Mouse (Mus musculus) intestine, embryonic 16.5 days (tissue): ENCODE data around the gene Triobp. TPM values are rescaled to one million over a fixed set of nuclear protein-coding genes. Genes with fewer than 3 reads are reported as not detected.

Source experiments
- ATAC-seq: fragments of 200-750 bp; cut with Nextera tagmentation; 2 replicates; pipeline ENCODE4 v1.8.0; 2017; ENCODE audit warnings: moderate TSS enrichment, moderate library complexity
- H3K27ac ChIP-seq: fragments of 300-500 bp; sonication (generic); 2 replicates; pipeline ENCODE4 v1.5.1; 2014; ENCODE audit warnings: mild to moderate bottlenecking, low read length
- H3K27me3 ChIP-seq: fragments of 300-500 bp; sonication (generic); replicated peaks from 2 replicates; pipeline ENCODE4 v1.6.1; 2014; ENCODE audit warnings: low read length, control low read depth, mixed read lengths; ENCODE audit not compliant: control insufficient read depth, insufficient read depth
- H3K36me3 ChIP-seq: fragments of 300-500 bp; sonication (generic); 2 replicates; pipeline ENCODE4 v1.6.1; 2014; ENCODE audit warnings: low read length, control low read depth; ENCODE audit not compliant: control insufficient read depth, insufficient read depth
- H3K4me1 ChIP-seq: fragments of 300-500 bp; sonication (generic); 2 replicates; pipeline ENCODE4 v1.6.1; 2014; ENCODE audit warnings: low read length, control low read depth, mixed read lengths; ENCODE audit not compliant: control insufficient read depth, insufficient read depth
- H3K4me2 ChIP-seq: fragments of 300-500 bp; sonication (generic); 2 replicates; pipeline ENCODE4 v1.6.1; 2014; ENCODE audit warnings: low read depth, low read length, control low read depth
- H3K4me3 ChIP-seq: fragments of 300-500 bp; sonication (generic); 2 replicates; pipeline ENCODE4 v1.5.1; 2014; ENCODE audit warnings: mild to moderate bottlenecking, low read length
- H3K9ac ChIP-seq: fragments of 300-500 bp; sonication (generic); 2 replicates; pipeline ENCODE4 v1.6.1; 2014; ENCODE audit warnings: low read depth, low read length
- H3K9me3 ChIP-seq: fragments of 300-500 bp; sonication (generic); 2 replicates; pipeline ENCODE4 v1.6.1; 2016; ENCODE audit warnings: low read length, control low read depth; ENCODE audit not compliant: control insufficient read depth
- WGBS: fragments of 180-500 bp; shearing (Covaris S2); extraction: QIAGEN DNeasy Blood & Tissue Kit; methylation state at CpG from one replicate; pipeline ENCODE4 v1.1.7; 2014; 5-methylcytosine and 5-hydroxymethylcytosine counted together
- polyA plus RNA-seq: library from polyadenylated mRNA; unstranded; fragments of >200 nt; fragmentation: Nextera tagmentation; extraction: Ambion mirVana; gene quantifications from 2 replicates; pipeline ENCODE4 v1.2.1, GENCODE M21; 2015

Triobp gene
- polyA plus RNA-seq, 1 experiment from 2014 or later, result 54.3 TPM

- no peak overlapping the region; the same call in 1 of the 2 replicates for H3K9ac ChIP-seq
- H3K4me1 ChIP-seq, result peaks cover 13% of the 10 kb centered on the region
- no peak overlapping the region for H3K27ac ChIP-seq
- no peaks in the 10 kb centered on the region for H3K27me3 ChIP-seq
- H3K9me3 ChIP-seq, result no peaks in the 10 kb centered on the region
- WGBS, result 88% methylated on average over 14 of the region's 14 CpGs
- H3K36me3 ChIP-seq, result peaks cover 42% of the 10 kb centered on the region
- no peak overlapping the region for H3K4me2 ChIP-seq
- no peak overlapping the region for H3K4me3 ChIP-seq
- no peak for ATAC-seq
Measured at GRCm38 (mm10) chr15:78989152-78990092, 41.9 kb downstream of the Triobp start.

GRCm38 (mm10) chr15:78990093-78990463, 42.6 kb downstream of the Triobp start:
- H3K36me3 ChIP-seq, result peaks cover 42% of the 10 kb centered on the region
- no peaks in the 10 kb centered on the region for H3K9me3 ChIP-seq
- no peak overlapping the region for H3K4me3 ChIP-seq
- H3K4me2 ChIP-seq, result no peak overlapping the region
- H3K9ac ChIP-seq, result no peak overlapping the region
- ATAC-seq, result no peak
- 96% methylated on average over 9 of the region's 9 CpGs for WGBS
- no peaks in the 10 kb centered on the region for H3K27me3 ChIP-seq
- H3K27ac ChIP-seq, result no peak overlapping the region
- H3K4me1 ChIP-seq, result peaks cover 6% of the 10 kb centered on the region; the same call in 1 of the 2 replicates

GRCm38 (mm10) chr15:78990970-78991525, 43.5 kb downstream of the Triobp start:
- Histone ChIP-seq H3K36me3 (peaks cover 42% of the 10 kb centered on the region), H3K27ac (no peak overlapping the region), H3K4me2 (no peak overlapping the region), H3K27me3 (no peaks in the 10 kb centered on the region), H3K4me1 (peaks cover 4% of the 10 kb centered on the region; the same call in 1 of the 2 replicates), H3K9me3 (no peaks in the 10 kb centered on the region), H3K9ac (no peak overlapping the region), H3K4me3 (no peak overlapping the region)
- ATAC-seq, result no peak
- WGBS, result 96% methylated on average over 25 of the region's 25 CpGs

- no peaks in the 10 kb centered on the region for H3K4me1 ChIP-seq
- WGBS, result 90% methylated on average over 7 of the region's 7 CpGs
- ATAC-seq, result no peak
- peaks cover 42% of the 10 kb centered on the region for H3K36me3 ChIP-seq
- H3K9ac ChIP-seq, result no peak overlapping the region
- H3K4me3 ChIP-seq, result no peak overlapping the region
- H3K27ac ChIP-seq, result no peak overlapping the region
- no peaks in the 10 kb centered on the region for H3K9me3 ChIP-seq
- no peaks in the 10 kb centered on the region for H3K27me3 ChIP-seq
- no peak overlapping the region for H3K4me2 ChIP-seq
Measured at GRCm38 (mm10) chr15:78992235-78992634, 44.7 kb downstream of the Triobp start.

- Histone ChIP-seq H3K27ac (no peak overlapping the region), H3K9me3 (no peaks in the 10 kb centered on the region), H3K4me1 (no peaks in the 10 kb centered on the region), H3K36me3 (peaks cover 42% of the 10 kb centered on the region), H3K4me3 (no peak overlapping the region), H3K9ac (no peak overlapping the region), H3K4me2 (no peak overlapping the region), H3K27me3 (no peaks in the 10 kb centered on the region)
- 97% methylated on average over 24 of the region's 24 CpGs for WGBS
- ATAC-seq, result no peak
Measured at GRCm38 (mm10) chr15:78992925-78993324, 45.4 kb downstream of the Triobp start.

- 90% methylated on average over 4 of the region's 4 CpGs for WGBS
- Histone ChIP-seq H3K4me1 (no peaks in the 10 kb centered on the region), H3K27ac (no peak overlapping the region)
Measured at GRCm38 (mm10) chr15:78995916-78996315, 48.4 kb downstream of the Triobp start.

GRCm38 (mm10) chr15:78996663-78997062, 49.1 kb downstream of the Triobp start:
- peaks cover 21% of the 10 kb centered on the region for H3K36me3 ChIP-seq
- 83% methylated on average over 3 of the region's 3 CpGs for WGBS
- H3K9me3 ChIP-seq, result no peaks in the 10 kb centered on the region
- H3K27ac ChIP-seq, result no peak overlapping the region
- H3K27me3 ChIP-seq, result no peaks in the 10 kb centered on the region
- no peak for ATAC-seq
- H3K4me3 ChIP-seq, result no peak overlapping the region
- H3K4me1 ChIP-seq, result no peaks in the 10 kb centered on the region
- no peak overlapping the region for H3K9ac ChIP-seq
- H3K4me2 ChIP-seq, result no peak overlapping the region

More at GRCm38 (mm10) chr15:78995916-78996315, 48.4 kb downstream of the Triobp start:
- Histone ChIP-seq H3K9ac (no peak overlapping the region), H3K9me3 (no peaks in the 10 kb centered on the region), H3K4me3 (no peak overlapping the region), H3K4me2 (no peak overlapping the region), H3K36me3 (peaks cover 25% of the 10 kb centered on the region), H3K27me3 (no peaks in the 10 kb centered on the region)
- no peak for ATAC-seq

- H3K36me3 ChIP-seq, result peaks cover 15% of the 10 kb centered on the region
- ATAC-seq, result no peak
- H3K4me1 ChIP-seq, result no peaks in the 10 kb centered on the region
- H3K9me3 ChIP-seq, result no peaks in the 10 kb centered on the region
- 73% methylated on average over 8 of the region's 8 CpGs for WGBS
- no peak overlapping the region for H3K4me2 ChIP-seq
- H3K27ac ChIP-seq, result no peak overlapping the region
- no peaks in the 10 kb centered on the region for H3K27me3 ChIP-seq
- H3K4me3 ChIP-seq, result no peak overlapping the region
- no peak overlapping the region for H3K9ac ChIP-seq
Measured at GRCm38 (mm10) chr15:78998348-78998747, 50.8 kb downstream of the Triobp start.

- WGBS, result 84% methylated on average over 11 of the region's 11 CpGs
- ATAC-seq, result no peak
- Histone ChIP-seq H3K27ac (no peak overlapping the region), H3K4me1 (no peaks in the 10 kb centered on the region), H3K36me3 (peaks cover 8% of the 10 kb centered on the region), H3K9ac (no peak overlapping the region), H3K4me2 (no peak overlapping the region), H3K9me3 (no peaks in the 10 kb centered on the region), H3K27me3 (no peaks in the 10 kb centered on the region), H3K4me3 (no peak overlapping the region)
Measured at GRCm38 (mm10) chr15:78999586-78999985, 52.1 kb downstream of the Triobp start.
